Mouse (Mus musculus) testis, adult 2 months (tissue): Measurements from ENCODE around the gene Prss53. TPM values are rescaled to one million over a fixed set of nuclear protein-coding genes. Genes with fewer than 3 reads are reported as not detected.

Experiments
- H3K27ac ChIP-seq: fragments of 200-500 bp; 2 replicates; pipeline ENCODE4 v1.5.1; 2012; ENCODE audit warnings: low read depth, low read length; ENCODE audit not compliant: control insufficient read depth, insufficient read depth
- H3K27me3 ChIP-seq: fragments of 200-500 bp; 2 replicates; pipeline ENCODE4 v1.6.1; 2012; ENCODE audit warnings: mild to moderate bottlenecking, low read length, moderate library complexity; ENCODE audit not compliant: control insufficient read depth, insufficient read depth
- H3K36me3 ChIP-seq: fragments of 200-500 bp; 2 replicates; pipeline ENCODE4 v1.6.1; 2012; ENCODE audit warnings: mild to moderate bottlenecking, low read length; ENCODE audit not compliant: control insufficient read depth, insufficient read depth
- H3K4me1 ChIP-seq: fragments of 200-500 bp; 2 replicates; pipeline ENCODE4 v1.6.1; 2012; ENCODE audit warnings: low read length; ENCODE audit not compliant: control insufficient read depth, insufficient read depth
- H3K4me3 ChIP-seq: fragments of 200-500 bp; 2 replicates; pipeline ENCODE4 v1.5.1; 2012; ENCODE audit warnings: low read depth, mild to moderate bottlenecking, low read length, moderate library complexity, mixed read lengths; ENCODE audit not compliant: control insufficient read depth
- CTCF ChIP-seq: fragments of 200-500 bp; IDR thresholded peaks from 2 replicates; pipeline ENCODE4 v1.5.1; 2012; ENCODE audit warnings: low read depth, mild to moderate bottlenecking, inconsistent platforms, low read length, moderate library complexity; ENCODE audit not compliant: control insufficient read depth, insufficient read depth, insufficient replicate concordance
- POLR2A ChIP-seq: fragments of 200-500 bp; IDR thresholded peaks from 2 replicates; pipeline ENCODE4 v1.6.1; 2012; ENCODE audit warnings: low read depth, mild to moderate bottlenecking, inconsistent platforms, low read length, moderate library complexity; ENCODE audit not compliant: control insufficient read depth
- polyA plus RNA-seq: library from polyadenylated mRNA; depleted of rRNA; stranded (reverse); fragments of >200 nt; gene quantifications from 2 replicates; pipeline ENCODE4 v1.2.3, GENCODE M21; 2012

The Prss53 gene
- polyA plus RNA-seq, 1 experiment: 0.88 TPM

DNA sequence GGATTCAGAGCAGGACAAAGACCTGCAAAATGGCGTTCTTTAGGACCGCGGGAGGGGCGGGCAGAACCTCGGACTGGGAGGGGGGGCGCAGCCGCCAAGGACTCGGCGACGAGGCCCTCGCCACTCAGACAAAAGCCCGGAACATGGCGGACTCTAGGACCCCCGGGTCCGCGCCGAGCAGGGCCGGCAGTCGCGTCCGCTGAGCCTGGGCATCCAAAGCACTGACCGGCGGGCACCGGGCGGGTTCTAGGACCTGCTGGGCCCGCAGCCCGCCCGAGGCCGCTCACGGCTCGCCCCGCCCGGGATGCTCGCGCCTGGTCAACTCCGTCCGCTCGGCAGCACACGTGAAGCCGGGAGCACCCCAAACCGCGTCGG, 15.2 kb downstream of the Prss53 start:
- H3K4me1 ChIP-seq: peaks cover 6% of the 10 kb centered on the region
- peak overlapping the region; percentile 100 for H3K4me3 ChIP-seq
- no peaks in the 10 kb centered on the region for H3K27me3 ChIP-seq
- TF ChIP-seq POLR2A (no peak), CTCF (no peak)
- H3K27ac ChIP-seq: peak overlapping the region; percentile 78
- peaks cover 3% of the 10 kb centered on the region for H3K36me3 ChIP-seq

DNA sequence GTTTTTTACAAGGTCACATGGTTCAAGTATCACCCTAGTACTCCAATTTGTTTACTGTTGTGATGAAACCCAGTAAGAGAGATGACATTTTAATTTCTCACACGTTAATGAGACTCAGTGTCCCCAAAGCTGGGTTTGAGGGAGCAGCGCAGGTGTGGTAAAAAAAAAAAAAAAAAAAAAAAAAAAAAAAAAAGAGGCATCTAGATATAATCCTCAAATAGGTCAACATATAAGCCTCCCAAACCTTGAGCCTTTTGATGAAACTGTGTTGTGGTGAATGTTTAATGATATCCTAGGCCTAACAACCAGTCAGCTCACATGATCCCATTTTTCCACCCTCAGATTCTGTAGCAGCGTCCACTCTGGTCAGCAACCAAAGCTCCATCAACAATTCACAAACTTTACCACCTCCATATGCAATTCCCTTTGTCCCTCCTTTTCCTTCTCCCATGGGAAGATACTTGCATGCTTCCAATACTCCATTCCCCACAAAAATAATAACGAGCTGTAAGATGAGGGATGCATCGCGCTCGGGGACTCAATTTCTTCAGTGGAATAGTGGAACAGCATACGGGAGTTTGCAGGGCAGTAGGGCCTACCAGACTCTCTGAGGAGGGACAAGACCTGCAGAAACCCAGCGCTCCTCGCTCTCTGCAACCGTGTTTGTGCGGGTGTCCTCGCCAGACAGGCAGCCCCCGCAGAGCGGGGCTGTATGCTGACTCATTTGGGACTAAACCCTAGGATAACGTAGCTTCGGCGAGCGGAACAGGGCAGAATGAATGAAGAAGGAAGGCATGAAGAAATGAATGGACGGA, 15.8 kb downstream of the Prss53 start:
- peaks cover 6% of the 10 kb centered on the region for H3K4me1 ChIP-seq
- peak overlapping the region; percentile 100 for H3K4me3 ChIP-seq
- peak overlapping the region; percentile 71 for H3K27ac ChIP-seq
- TF ChIP-seq CTCF: no peak
- TF ChIP-seq POLR2A: no peak
- no peaks in the 10 kb centered on the region for H3K27me3 ChIP-seq
- peaks cover 3% of the 10 kb centered on the region for H3K36me3 ChIP-seq

DNA sequence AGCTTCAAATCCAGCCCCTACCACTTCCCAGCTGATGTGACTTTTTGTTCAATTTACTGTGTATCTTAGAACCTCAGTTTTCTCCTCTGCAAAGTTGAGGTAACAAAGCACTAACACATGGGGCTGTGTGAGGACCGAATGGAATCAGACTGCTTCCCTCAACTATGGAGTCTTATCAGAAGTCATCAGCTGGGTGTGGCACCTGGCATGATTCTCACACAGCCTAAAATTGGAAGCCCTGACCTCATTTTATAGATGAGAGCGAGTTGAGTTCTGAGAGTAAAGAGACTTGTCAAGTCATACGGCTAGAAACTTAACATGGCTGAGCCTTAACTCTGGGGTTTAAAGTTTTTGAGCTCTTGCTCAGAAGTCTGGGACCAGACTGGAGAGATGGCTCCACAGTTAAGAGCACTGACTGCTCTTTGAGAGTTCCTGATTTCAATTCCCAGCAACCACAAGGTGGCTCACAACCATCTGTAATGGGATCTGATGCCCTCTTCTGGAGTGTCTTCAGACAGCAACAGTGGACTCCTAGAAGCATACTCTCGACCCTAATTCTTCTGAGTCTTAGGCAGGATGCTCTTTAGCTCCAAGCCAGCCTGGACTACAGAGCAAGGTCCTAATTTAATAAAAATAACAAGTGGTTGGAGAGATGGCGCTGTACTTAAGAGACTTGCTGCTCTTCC, 20.5 kb downstream of the Prss53 start:
- H3K36me3 ChIP-seq: no peaks in the 10 kb centered on the region
- H3K27ac ChIP-seq: no peak overlapping the region
- peaks cover 7% of the 10 kb centered on the region for H3K4me1 ChIP-seq
- no peaks in the 10 kb centered on the region for H3K27me3 ChIP-seq
- H3K4me3 ChIP-seq: no peak overlapping the region
- no peak for TF ChIP-seq POLR2A
- TF ChIP-seq CTCF: no peak

DNA sequence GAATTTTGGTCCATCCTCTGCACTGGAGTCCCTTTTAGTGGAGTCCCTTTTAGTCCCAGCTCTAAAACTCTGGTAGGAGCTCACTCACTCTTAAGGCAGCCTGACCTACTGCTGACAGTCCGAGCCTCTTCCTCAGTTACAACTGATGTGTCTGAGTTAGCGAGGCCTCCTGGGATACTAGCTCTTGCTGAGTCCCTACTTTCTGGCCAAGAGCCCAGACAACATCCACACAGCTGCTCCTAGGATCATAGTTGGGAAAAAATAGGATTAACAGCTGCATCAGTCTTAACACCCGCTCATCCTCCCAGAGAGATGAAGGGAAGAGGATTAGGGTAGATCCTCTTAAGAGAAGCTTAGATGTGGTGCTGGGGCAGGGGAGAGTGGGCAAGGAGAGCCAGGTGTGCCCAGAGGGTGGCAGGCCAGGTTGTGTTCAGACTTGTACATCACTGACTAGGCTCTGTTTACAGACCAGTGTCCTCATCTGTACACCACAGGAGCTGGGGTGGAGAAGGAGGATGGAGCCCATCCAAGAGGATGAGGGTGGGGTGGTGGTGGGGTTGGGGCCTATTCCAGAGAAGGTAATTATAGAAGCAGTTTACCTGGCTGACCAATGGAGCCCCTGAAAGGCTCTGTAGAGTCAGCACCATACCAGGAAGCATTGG, 21.5 kb downstream of the Prss53 start:
- Histone ChIP-seq H3K4me1 (peaks cover 2% of the 10 kb centered on the region; the same call in 1 of the 2 replicates), H3K36me3 (no peaks in the 10 kb centered on the region), H3K27ac (no peak overlapping the region), H3K4me3 (no peak overlapping the region), H3K27me3 (no peaks in the 10 kb centered on the region)
- TF ChIP-seq POLR2A: no peak
- no peak for TF ChIP-seq CTCF

DNA sequence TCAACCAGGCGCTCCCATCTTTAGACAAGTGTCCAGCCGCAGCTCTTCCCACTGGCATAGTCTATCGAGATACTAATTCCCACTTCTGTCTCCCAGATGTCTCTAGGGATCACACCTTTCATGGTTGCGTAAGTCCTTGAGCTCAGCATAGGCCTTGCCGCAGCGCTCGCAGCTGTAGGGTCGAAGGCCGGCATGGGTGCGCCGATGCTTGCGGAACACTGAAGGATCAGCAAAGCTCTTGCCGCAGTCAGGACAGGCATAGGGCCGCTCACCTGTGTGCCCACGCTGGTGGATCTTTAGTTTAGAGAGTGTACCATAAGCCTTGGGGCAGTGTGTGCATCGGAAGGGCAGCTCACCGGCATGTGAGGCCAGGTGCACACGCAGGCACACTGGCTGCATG, 23.1 kb downstream of the Prss53 start:
- Histone ChIP-seq H3K4me1 (peaks cover 2% of the 10 kb centered on the region; the same call in 1 of the 2 replicates), H3K4me3 (no peak overlapping the region), H3K27ac (no peak overlapping the region), H3K27me3 (no peaks in the 10 kb centered on the region), H3K36me3 (no peaks in the 10 kb centered on the region)
- no peak for TF ChIP-seq POLR2A

DNA sequence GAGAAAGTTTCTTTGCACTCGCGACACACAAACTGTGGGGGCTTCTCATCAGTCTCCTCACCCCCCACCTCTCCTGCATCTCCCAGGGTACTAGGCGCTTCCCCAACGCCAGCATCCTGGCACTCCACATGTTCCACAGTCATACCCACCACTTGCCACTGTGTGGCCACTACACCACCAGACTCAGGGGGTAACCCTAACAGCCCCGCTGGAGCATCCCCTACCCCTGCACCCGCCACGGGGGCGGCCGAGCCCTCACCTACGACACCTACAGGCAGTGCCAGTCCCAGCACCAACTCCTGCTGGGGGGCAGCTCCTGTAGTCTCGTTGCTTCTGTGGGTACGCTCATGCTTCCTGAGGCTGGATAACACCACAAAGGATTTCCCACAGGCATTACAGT, 24.3 kb downstream of the Prss53 start:
- peaks cover 2% of the 10 kb centered on the region; the same call in 1 of the 2 replicates for H3K4me1 ChIP-seq
- H3K27me3 ChIP-seq: no peaks in the 10 kb centered on the region
- no peak for TF ChIP-seq POLR2A
- TF ChIP-seq CTCF: no peak
- H3K36me3 ChIP-seq: no peaks in the 10 kb centered on the region
- H3K27ac ChIP-seq: no peak overlapping the region
- H3K4me3 ChIP-seq: no peak overlapping the region

DNA sequence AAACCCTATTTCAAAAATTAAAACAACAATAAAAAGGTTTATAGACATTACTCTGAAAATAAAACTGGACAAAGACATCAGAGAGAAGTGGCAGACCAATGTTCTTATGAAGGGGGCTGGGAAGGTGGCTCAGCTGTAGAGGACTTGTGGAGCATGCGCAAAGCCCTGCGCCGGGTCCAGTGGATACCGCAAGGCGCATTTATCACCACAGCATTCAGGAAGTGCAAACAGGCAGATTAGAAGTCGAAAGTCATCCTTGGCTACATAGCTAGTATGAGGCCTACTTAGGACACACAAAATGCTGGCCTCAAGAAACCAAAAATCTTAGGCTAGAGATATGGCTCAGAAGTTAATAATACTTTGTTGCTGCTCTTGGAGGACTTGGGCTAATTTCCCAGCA, 32.5 kb downstream of the Prss53 start:
- no peak overlapping the region for H3K4me3 ChIP-seq
- no peaks in the 10 kb centered on the region for H3K27me3 ChIP-seq
- H3K36me3 ChIP-seq: no peaks in the 10 kb centered on the region
- TF ChIP-seq CTCF (no peak), POLR2A (no peak)
- H3K4me1 ChIP-seq: no peaks in the 10 kb centered on the region
- no peak overlapping the region for H3K27ac ChIP-seq
